Mouse (Mus musculus): ENCODE measurements around the gene Mnt.

The Mnt gene

DNA sequence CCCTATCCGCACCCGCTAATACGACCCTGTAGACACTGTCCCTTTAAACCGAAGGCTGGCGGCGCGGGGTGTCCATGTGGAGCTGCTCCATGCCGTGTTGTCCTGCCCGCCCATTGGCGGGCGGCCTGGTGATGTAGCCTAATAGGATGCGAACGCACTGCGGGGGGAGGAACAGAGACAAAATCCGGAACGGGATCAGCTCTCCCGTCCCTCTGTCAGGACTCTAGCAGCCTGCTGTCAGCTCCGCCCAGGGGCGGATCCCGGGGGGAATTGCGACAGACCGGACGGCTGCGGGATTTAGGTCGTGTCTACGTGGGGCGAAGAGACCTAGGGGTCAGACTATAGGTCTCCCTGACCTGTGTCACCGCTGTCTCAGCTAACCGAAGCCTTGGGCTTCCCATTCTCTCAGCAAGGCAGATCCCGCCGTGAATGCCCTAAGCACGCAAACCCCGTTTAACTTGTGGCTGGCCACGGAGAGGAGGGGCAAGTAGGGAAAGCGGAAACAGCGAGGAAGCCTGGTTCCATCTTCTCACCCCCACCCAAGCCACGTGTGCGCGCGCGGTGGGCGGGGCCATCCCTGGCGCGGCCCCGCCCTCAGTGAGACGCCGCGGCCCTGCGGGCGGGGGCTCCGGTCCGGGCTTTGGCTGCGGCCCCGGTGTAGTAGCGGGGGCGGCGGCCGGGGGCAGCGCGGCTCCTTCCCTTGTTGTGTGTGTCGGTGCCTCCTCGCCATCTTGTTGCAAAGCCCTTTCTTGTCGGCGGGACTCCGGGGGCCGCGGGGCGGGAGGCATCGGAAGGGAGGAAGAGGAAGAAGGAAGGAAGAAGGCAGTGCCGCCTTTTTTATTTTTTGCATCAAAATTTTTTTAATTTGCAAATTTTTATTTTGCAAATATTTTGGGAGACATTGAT lies at the start of gene Mnt:
Gene Mnt, plus strand, starts transcription at position 665 of the 906 bp plus-strand sequence.
- in situ Hi-C loops (cut with MboI, MseI), result no loop called here

DNA sequence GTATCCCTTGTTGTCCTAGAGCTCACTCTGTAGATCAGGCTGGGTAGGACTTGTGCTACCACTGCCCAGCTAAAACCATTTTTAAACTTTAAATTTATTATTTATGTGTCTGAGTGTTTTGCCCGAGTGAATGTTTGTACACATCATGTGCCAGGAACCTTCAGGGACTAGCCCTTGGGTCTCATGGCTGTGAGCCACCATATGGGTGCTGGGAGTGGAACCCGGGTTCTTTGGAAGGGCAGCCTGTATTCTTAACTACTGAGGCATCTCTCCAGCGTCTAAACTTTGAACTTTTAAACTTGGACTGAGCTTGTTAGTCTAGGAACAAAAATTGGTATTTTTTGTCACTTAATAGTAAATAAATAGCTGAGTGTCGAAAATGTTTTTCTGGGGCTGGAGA lies 37.8 kb upstream of the Mnt start:
- in situ Hi-C loops (cut with MboI, MseI), result no loop called here

DNA sequence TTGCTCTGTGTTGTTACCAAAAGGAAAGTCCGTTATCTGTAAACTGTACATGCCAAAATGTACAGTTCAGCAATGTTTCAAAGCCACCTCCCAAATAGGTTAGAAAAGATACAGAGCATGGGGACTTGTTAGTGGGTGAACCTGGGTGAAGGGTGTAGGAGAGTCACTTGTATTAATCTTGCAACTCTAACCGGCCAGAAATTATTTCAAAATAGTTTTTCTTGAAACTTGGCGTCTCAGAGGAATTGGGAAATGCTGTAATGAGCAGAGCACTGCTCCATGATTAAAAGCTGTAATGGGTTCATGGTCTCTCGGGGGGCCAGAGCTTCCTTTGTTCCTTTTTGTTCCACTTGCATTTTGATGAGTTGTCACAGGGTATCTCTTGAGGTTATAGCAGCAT lies 30.1 kb upstream of the Mnt start:
- in situ Hi-C loops (cut with MboI, MseI), result no loop called here

DNA sequence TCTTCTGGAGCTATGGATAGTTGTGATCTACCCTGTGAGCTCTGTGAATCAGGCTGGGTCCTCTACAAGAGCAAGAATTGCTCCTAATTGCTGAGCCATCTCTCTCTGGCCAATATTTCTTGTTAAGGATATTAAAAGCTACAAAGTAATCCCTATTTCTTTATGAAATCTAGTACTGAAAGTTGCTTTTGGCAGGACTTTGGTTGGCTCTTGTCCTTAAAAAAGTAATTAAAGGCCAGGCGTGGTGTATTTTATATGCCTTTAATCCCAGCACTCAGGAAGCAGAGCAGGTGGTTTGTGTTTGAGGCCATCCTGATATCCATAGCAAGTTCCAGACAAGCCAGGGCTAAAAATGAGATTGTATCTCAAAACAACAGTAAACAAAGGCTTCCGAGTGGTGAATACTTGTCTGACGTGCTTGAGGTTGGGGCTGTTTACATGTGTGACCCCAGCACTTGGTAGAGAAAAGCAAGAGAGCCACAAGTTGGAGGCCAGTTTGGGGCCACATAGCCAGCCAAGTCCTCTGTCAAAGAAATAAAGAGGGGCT lies 26.6 kb upstream of the Mnt start:
- in situ Hi-C loops (cut with MboI, MseI), result no loop called here

DNA sequence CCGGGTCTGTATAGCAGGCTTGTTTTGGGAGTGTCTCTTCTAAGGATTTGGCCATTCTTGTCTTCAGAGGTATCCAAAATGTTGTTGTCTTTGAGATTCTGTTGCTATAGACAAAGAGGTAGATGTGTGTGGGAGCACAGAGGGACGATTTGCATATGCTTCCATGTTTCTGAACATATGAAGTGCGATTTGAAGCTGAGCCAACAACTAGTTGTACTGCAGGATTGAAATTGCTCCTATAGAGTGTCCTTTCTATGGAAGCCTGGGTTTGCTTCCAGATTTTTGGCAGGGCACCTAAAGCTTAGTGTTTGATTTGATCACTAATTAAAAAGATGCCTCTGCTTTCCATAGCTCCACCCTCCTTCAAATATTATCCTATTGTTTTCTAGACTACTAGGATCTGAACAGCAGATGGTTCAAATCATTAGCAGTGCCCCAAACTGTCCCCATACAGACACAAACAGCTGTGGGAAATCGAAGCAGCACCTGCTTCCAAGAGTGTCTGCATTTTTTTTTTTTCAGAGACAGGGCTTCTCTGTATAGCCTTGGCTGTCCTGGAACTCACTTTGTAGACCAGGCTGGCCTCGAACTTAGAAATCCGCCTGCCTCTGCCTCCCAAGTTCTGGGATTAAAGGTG lies 23.4 kb upstream of the Mnt start:
- in situ Hi-C loops (cut with MboI, MseI), result no loop called here

DNA sequence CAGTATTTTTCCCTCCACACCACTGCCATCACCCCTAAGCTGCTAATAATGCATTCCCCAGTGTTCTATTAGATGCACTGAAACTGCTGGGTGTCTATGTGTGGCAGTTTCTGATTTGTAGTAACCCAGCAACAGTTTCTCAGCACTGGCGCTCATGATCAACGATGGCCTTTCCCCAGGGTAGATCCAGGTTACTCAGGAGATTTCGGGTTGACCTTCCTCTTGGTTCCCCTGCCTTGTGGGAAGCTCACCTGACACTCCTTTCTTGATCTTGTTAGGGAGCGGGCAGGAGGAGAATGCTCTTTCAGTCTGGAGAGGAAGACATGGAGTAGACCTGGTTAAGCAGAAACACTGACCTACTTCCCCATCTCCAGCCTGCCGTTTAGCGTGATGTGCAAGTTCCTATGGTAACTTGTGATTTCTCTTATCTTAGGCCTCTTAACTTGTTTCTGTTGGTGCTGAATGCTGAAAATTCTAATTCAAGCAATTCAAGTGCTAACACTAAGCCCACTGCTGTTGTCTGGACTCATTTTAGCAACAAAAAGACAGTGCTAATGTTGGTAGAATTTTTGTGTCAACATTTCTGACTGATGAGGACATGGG lies 22.4 kb upstream of the Mnt start:
- in situ Hi-C loops (cut with MboI, MseI), result no loop called here

DNA sequence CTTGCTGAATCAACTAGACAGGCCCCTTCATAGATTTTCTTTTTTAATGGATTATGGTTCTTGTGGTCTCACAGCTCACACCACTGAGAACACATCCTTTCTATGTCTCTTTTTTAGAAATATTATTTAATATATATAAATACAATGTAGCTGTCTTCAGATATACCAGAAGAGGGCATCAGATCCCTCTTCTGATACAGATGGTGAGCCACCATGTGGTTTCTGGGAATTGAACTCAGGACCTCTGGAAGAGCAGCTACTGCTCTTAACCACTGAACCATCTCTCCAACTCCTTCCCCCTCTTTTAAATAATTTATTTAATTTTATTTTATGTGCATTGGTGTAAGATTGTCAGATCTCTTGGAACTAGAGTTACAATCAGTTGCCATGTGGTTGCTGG lies 20.6 kb upstream of the Mnt start:
- in situ Hi-C loops (cut with MboI, MseI), result loop anchor here (5.0 kb wide), 1 partner anchor 47 kb away; no protein-coding TSS in a partner anchor

DNA sequence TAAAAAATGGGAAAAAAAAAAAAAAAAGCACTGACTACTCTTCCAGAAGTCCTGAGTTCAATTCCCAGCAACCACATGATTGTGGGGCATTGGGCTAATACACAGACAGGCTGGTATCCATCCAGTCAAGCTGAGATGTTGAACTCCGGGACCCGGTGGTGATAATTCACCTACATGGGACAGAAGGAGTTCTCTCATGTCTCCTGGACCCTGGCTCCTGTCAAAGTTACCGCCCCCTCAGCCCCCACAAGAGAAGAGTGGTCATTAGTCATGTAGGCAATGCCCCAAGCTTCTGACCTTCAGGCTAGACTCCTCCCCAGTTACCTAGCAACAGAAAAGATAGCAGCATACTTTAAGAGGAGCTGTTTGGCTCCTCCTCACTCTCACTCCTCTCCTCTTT lies 19.7 kb upstream of the Mnt start:
- in situ Hi-C loops (cut with MboI, MseI), result loop anchor here (5.0 kb wide), 1 partner anchor 46 kb away; no protein-coding TSS in a partner anchor

DNA sequence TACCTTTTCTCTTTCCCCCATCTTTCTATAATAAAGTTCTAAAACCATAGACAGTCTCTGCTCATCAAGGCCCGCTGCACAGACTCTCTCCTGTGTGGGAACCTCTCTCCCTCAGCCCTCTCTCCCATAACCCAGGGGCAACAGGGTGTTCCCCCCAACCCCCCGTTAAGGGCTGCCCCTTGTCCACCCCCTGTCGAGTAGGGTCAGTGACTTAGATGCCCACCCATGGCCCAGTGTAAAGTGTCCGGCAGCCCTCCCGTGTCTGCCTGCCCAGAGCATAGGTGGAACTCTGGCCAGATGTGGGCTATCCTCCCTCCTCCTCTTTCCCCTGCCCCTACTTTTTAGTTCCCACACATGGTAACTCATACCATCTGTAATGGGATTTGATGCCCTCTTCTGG lies 19.2 kb upstream of the Mnt start:
- in situ Hi-C loops (cut with MboI, MseI), result loop anchor here (5.0 kb wide), 1 partner anchor 46 kb away; no protein-coding TSS in a partner anchor

DNA sequence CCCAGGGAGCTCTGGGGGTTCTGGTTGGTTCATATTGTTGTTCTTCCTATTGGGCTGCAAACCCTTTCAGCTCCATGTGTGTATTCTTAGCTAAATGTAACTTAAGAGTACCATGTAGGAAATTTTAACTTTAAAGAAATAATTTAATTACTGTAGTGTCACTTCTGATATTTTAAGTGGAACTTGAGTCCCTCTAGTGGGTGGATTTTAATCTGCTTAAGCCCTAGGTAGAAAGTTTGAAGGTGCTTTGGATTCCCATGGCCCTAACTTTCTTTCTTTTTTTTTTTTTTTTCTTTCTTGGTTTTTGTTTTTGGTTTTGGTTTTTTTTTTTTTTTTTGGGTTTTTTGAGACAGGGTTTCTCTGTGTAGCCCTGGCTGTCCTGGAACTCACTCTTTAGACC lies 14.9 kb upstream of the Mnt start:
- in situ Hi-C loops (cut with MboI, MseI), result no loop called here

DNA sequence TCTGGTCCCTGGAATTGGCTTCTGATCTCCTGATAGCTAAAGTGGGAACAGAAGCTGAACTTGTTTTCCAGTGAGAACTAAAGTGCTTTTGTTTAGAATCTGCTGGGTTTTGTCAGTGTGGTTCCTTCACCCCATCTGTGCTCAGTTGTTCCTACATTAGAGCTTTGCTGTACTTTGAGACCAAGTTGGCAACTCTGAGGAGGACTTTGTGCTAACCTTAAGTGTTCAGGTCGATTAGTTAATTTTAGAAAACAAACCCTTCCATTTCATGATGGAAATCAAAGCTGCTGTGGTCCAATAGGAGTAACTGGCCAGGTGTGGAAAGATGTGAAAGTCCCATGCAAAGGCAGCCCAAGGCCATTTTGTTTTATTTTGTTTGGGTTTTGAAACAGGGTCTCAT lies 9.8 kb upstream of the Mnt start:
- in situ Hi-C loops (cut with MboI, MseI), result no loop called here

DNA sequence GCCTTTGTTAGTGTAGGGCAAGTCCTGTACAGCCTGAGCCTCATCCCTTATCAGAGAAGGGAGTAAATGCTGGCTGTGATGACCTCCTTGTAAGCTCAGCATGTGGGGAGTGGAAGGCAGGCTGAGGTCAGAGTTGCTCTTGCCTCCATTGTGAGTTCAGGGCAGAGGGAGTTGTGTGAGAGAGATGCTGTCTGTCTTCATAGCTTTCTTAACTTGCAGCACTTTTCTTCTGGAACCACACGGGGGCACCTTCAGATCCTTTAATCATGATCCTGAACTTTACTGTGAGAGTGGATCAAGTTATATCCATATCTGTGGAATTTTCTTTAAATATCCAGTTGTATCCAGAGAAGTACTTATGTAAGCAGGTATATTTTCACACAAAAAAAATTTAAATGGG lies 9.3 kb upstream of the Mnt start:
- in situ Hi-C loops (cut with MboI, MseI), result no loop called here

DNA sequence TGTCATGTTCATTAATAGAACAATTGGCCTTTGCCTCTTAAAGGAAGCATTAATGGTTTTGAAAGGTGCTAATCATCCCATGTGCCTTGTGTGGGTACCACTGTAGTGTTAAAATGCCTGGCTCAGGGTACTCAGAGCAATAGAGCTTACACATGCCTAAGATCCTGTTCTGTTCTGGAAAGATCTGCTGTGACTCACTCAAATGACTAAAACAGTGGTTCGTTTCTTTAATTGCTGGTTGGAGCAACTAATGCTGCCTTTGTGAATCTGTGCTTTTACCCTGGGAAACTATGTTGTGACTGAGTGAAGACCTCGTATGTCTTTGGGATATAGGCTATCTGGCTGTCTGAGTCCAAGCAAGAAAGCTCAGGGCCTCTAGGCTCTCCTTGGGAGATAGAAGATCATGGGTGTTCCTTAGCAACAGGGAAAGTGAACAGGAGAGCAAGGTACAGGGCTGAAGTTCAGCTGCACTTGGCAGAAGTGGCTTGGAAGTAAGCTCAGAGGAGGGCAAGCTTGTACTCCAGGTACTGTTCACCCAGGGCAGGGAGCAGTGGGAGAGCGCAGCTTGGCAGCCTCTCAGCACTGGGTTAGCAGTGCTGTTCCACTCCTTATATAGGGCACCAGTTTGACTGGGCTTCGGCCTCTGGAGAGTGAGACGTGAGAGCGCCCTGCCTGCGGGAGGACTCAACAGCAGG lies 7.8 kb upstream of the Mnt start:
- in situ Hi-C loops (cut with MboI, MseI), result no loop called here

DNA sequence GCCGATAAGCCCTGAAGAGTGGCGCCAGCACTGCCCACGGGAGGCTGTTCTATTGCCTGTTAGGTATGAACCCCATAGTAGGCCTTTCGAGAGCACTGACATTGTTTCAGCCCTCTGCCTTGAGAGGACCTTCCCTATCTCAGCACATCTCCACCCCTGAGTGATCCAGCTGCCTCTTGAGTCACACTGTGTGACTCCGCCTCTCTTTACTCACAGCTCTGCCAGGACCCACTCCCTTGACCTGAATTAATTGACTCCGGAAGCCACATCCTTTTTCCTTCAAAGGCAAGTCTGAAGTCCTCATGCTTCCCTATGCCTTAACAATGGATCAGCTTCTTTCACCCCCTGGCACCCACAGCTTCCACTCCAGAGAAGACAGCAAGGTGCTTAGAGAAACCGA lies 4.6 kb upstream of the Mnt start:
- in situ Hi-C loops (cut with MboI, MseI), result no loop called here

DNA sequence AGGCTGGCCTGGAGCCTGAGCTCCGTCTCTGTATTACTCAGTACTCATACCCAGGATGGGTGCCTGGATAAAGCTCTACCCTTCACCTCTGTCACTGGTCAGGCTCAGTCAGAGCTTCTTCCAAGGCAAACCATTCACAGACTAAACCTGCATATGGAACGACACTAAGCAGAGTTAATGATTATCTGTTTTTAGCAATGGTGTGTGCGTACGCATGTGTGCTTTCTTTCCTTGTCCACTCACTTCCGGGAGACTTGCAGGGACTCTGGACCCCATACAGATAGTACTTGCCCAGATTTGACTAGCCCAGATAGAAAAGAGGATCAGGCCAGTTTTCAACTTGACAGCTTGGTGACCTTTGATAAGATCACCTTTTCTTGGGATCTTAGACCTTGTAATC lies 4.0 kb upstream of the Mnt start:
- in situ Hi-C loops (cut with MboI, MseI), result no loop called here

DNA sequence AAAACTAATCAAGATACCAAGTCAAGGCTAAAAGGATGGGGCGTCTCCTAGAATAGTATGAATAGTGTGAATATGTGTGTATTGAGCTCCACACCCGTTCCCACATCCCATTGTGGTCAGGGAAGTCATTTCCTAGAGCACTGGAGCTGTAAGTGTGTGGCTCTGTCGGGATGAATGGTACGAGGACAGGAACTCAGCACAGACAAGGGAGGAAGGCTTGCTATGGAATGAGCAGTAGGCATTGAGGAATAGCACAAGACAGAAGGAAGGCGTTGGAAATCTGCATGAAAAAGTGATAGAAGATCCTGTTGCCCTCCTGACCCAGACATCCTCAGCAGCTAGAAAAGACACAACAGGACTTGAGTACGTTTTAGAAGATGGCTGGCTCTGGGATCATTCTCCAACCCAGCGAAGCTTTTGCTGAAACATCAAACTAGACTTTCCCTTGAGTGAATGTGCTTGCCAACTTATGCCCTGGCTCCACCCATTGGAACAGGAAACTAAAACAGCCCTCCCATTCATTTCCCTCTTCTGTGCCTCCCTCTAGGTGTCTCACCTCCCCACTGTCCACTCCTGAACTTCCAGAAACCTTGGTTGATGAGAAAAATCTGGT lies 2.8 kb upstream of the Mnt start:
- in situ Hi-C loops (cut with MboI, MseI), result no loop called here

DNA sequence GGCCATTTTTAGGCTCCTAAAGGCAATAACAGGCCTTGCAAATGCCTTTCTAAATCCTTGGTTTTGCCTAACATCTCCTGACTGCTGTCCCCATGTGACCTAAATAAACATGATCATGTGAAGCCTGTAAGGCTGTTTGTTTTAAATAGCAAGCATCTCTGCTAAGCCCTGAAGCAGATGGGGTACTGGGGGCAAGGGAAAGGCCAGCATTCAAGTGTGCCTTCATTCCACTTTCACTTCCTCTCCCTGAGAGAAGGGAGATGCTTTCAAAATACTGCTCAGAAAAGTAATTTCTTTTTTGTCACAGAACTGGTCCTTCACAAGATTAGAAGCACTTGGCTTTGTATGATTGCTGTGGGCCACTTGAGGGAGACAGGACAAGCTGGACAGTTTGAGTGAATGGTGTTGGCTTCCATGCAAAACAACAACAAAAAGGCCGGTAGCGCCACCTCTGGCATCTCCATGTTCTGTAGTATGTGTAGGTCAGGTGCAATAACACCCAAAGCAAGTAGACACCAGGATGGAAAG lies 2.3 kb upstream of the Mnt start:
- in situ Hi-C loops (cut with MboI, MseI), result no loop called here

DNA sequence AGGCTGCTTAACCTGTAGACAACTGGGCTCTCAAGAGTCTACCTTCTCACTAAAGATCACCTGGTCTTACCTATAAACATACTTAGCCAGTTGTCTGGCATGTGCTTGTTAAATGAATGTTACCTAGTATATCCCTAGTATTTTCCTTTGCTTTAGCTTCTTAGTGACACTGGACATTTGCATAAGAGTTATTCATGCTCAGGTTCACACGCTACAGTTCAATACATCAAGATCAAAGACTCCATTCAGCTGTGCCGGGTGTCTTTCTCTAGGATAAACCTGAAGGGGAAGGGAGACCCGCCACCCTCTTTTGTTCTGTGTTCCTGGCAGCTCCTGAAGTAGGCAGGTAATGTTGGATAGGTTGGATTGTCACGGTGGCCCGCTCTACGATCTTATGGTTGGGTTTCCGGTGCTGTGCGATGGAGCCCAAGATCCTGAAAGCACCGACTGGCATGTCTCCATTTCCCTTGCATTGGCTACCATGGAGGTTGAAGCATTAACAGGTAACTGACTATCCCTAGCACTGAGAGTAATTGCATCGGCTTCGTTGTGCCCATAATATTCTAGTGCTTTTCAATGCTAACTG lies 1.7 kb upstream of the Mnt start:
- in situ Hi-C loops (cut with MboI, MseI), result no loop called here

DNA sequence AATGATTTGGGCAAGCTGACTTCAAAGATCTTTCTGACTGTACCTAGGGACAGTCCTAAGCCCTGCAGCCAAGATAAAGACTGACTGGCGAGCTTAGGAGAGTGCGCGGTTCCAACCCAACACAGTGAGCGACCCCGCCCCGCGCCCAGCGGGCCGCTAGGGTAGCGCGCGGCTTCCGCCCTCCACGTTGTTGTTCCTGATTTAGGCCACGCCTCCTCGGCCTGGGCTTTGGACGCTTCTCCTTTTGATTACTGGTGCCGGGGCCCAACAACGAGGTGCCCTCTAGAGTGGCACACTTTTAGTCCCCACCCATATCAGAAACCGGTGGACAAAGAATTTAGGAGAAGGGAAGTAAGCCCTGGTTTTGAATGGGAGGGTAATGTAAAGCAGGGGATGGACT lies 908 bp upstream of the Mnt start:
- in situ Hi-C loops (cut with MboI, MseI), result no loop called here

DNA sequence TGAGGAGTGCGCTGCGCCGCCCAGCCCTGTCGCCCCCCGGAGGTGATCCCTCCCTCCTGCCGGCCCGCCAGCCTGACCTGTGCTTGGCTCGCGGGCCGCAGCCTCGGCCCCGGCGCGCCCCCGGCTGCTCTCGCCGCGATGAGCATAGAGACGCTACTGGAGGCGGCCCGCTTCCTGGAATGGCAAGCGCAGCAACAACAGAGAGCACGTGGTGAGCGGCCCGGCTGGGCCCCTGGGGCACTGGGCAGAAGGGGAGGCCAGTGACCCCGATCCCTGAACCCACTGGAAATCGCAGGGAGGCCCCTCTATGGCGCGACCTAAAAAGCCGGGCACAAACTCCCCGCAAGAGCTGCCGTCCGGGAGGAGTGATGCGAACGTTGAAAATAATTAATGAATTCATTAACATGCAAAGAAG lies 478 bp downstream of the Mnt start:
- in situ Hi-C loops (cut with MboI, MseI), result no loop called here

Data from regulatory T cell (primary cell).